Mouse (Mus musculus) lung, adult 2 months (tissue): ENCODE results near the gene Gnb3.

ENCODE experiments used
- CTCF ChIP-seq: fragments of 200-500 bp; IDR thresholded peaks from 2 replicates; pipeline ENCODE4 v1.5.1; 2011; ENCODE audit warnings: mild to moderate bottlenecking, low read length, control low read depth; ENCODE audit not compliant: insufficient read depth
- POLR2A ChIP-seq: fragments of 200-500 bp; IDR thresholded peaks from 2 replicates; pipeline ENCODE4 v1.6.1; 2011; ENCODE audit warnings: low read depth, mild to moderate bottlenecking, control low read depth, low read length, borderline replicate concordance; ENCODE audit errors: extremely low read depth

GRCm38 (mm10) chr6:124811403-124811665 is 28.7 kb downstream of the Gnb3 start:
- TF ChIP-seq POLR2A, result no peak
- no peak for TF ChIP-seq CTCF
